Mouse (Mus musculus) hindbrain, embryonic 15.5 days (tissue): Measurements from ENCODE around the gene Adamts12. TPM values are rescaled to one million over a fixed set of nuclear protein-coding genes. Genes with fewer than 3 reads are reported as not detected.

ENCODE experiments used
- ATAC-seq: fragments of 200-750 bp; cut with Nextera tagmentation; 2 replicates; pipeline ENCODE4 v1.8.0; 2017; ENCODE audit warnings: low read depth, moderate number of reproducible peaks, moderate TSS enrichment; ENCODE audit not compliant: low FRiP score
- H3K27ac ChIP-seq: fragments of 300-500 bp; sonication (generic); replicated peaks from 2 replicates; pipeline ENCODE4 v1.5.1; 2015; ENCODE audit warnings: mild to moderate bottlenecking, inconsistent platforms
- H3K27me3 ChIP-seq: fragments of 300-500 bp; sonication (generic); 2 replicates; pipeline ENCODE4 v1.6.1; 2015; ENCODE audit warnings: control low read depth, inconsistent platforms
- H3K36me3 ChIP-seq: fragments of 300-500 bp; sonication (generic); 2 replicates; pipeline ENCODE4 v1.6.1; 2015; ENCODE audit warnings: control low read depth, inconsistent platforms
- H3K4me1 ChIP-seq: fragments of 300-500 bp; sonication (generic); replicated peaks from 2 replicates; pipeline ENCODE4 v1.6.1; 2015; ENCODE audit warnings: control low read depth, inconsistent platforms
- H3K4me2 ChIP-seq: fragments of 300-500 bp; sonication (generic); 2 replicates; pipeline ENCODE4 v1.6.1; 2015; ENCODE audit warnings: moderate library complexity, mild to moderate bottlenecking, inconsistent platforms
- H3K4me3 ChIP-seq: fragments of 300-500 bp; sonication (generic); 2 replicates; pipeline ENCODE4 v1.5.1; 2015; ENCODE audit warnings: mild to moderate bottlenecking, inconsistent platforms
- H3K9ac ChIP-seq: fragments of 300-500 bp; sonication (generic); 2 replicates; pipeline ENCODE4 v1.6.1; 2015; ENCODE audit warnings: inconsistent platforms
- H3K9me3 ChIP-seq: fragments of 300-500 bp; sonication (generic); 2 replicates; pipeline ENCODE4 v1.6.1; 2016; ENCODE audit warnings: control low read depth, inconsistent platforms
- WGBS: fragments of 180-500 bp; shearing (Covaris S2); methylation state at CpG from one replicate; pipeline ENCODE4 v1.1.7; 2015; 5-methylcytosine and 5-hydroxymethylcytosine counted together
- polyA plus RNA-seq: library from polyadenylated mRNA; unstranded; fragments of >200 nt; fragmentation: Nextera tagmentation; extraction: Ambion mirVana; gene quantifications from 2 replicates; pipeline ENCODE4 v1.2.1, GENCODE M21; 2015

Adamts12 gene
- polyA plus RNA-seq, 1 experiment from 2014 or later = 1.5 TPM

DNA sequence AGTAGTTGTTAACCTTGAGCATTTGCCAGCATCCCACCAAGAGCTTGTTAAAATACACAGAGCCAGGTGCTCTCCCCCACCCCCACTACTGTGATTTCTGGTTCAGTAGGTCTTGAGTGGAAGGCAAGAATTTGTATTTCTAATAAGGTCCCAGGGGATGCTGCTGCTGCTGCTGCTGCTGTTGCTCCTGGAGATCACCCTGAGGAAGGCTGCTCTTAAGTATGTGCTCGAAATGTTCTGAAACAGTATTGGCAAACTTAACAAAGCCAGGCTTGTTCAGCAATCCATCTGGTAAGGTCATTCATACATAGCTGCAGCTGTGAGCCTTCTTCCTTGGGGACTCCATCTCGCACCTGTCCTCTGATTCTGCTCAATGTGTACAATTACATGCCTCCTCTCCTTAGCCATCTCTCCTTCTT, 115.2 kb downstream of the Adamts12 start:
- Histone ChIP-seq H3K9ac (no peak overlapping the region), H3K4me3 (no peak overlapping the region), H3K4me2 (no peak overlapping the region), H3K27ac (no peak overlapping the region), H3K27me3 (no peaks in the 10 kb centered on the region), H3K36me3 (no peaks in the 10 kb centered on the region), H3K9me3 (no peaks in the 10 kb centered on the region), H3K4me1 (peaks cover 7% of the 10 kb centered on the region)
- ATAC-seq = peak; percentile 71
- 37% methylated on average over 2 of the region's 2 CpGs for WGBS

DNA sequence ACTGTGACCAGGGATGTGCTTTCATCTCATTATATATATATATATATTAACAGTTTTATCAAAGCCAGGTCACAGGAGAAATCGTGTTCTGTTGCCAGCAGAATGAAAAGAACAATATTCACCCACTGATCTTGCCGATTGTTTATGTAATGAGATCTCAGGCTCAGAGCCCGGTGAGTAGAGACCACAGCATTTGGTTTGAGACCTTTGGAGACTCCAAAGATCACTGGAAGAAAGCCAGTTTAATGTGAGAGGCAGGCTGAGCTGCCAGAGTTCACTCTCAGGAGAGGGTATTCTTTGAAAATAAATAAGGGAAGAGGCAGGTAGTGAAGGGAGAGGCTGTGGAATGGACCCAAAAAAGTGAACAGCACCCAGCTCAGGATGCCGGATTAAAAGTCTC, 122.1 kb downstream of the Adamts12 start:
- H3K4me1 ChIP-seq = no peaks in the 10 kb centered on the region
- H3K36me3 ChIP-seq = no peaks in the 10 kb centered on the region
- H3K9ac ChIP-seq = no peak overlapping the region
- H3K4me2 ChIP-seq = no peak overlapping the region
- H3K27me3 ChIP-seq = no peaks in the 10 kb centered on the region
- no peak overlapping the region for H3K4me3 ChIP-seq
- no peaks in the 10 kb centered on the region for H3K9me3 ChIP-seq
- no peak overlapping the region for H3K27ac ChIP-seq
- ATAC-seq = no peak
- 73% methylated on average over 4 of the region's 4 CpGs for WGBS

DNA sequence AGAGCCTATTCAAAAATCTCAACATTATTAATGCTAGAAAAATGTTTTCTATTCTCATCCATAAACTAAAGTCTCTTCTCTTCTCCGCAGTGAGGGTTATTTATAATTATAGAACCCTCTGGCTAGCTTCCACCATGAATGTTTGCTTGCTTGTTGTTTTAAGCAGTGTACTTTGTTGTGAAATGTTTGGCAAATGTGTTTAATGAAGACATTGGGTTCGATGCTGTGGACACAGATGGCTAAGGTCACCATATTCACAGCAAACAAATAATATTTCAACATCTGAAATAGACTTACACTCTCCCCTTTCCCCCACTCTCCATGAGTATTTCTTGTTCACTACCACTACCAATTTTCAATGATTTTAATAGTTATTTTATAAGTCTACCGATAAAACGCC, 125.9 kb downstream of the Adamts12 start:
- no peaks in the 10 kb centered on the region for H3K9me3 ChIP-seq
- no peaks in the 10 kb centered on the region for H3K36me3 ChIP-seq
- no peaks in the 10 kb centered on the region for H3K4me1 ChIP-seq
- H3K27ac ChIP-seq = no peak overlapping the region
- no peak overlapping the region for H3K9ac ChIP-seq
- H3K4me3 ChIP-seq = no peak overlapping the region
- no peaks in the 10 kb centered on the region for H3K27me3 ChIP-seq
- WGBS = 89% methylated on average over 4 of the region's 4 CpGs
- ATAC-seq = no peak
- H3K4me2 ChIP-seq = no peak overlapping the region

DNA sequence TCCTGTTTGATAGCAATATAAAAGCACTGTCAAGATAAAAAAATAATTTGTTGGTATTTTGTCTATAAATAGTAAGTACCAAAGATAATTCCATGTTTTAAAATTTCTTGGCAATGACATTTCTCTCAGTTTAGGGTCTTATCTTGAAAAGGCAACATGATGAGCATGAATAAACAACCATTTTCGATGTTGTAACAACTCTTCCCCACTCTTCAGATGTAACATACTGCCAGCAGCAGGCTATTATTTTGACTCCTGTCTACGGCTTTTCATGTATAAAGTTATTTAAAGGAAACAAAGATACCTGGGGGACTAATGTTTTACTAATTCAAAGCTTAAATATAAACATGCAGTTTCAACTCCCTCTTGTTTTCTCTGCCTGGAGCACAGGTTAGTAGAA, 128.2 kb downstream of the Adamts12 start:
- Histone ChIP-seq H3K4me1 (no peaks in the 10 kb centered on the region), H3K9ac (no peak overlapping the region), H3K36me3 (no peaks in the 10 kb centered on the region), H3K4me3 (no peak overlapping the region), H3K27ac (no peak overlapping the region), H3K27me3 (no peaks in the 10 kb centered on the region), H3K9me3 (no peaks in the 10 kb centered on the region), H3K4me2 (no peak overlapping the region)
- 86% methylated on average over 2 of the region's 2 CpGs for WGBS
- ATAC-seq = no peak

DNA sequence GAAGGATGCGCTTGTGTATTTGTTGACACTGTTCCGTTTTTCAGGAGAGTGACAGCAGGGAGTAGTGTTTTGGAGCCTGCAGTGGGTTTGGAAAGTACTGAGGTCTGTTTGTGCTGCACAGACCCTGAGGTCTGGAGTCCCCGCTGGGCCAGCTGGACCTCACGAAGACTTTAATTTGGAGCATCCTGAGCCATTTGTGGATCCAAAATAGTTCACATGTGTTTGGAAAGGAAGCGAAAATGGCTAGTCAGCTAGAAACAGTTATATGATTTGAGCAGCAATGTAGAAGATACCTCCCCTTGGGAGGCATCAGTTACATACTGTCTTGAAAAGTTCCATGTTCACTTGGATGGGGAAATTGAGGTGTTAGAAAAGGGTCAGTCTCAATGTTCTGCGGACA, 132.5 kb downstream of the Adamts12 start:
- no peaks in the 10 kb centered on the region for H3K27me3 ChIP-seq
- no peak overlapping the region for H3K27ac ChIP-seq
- no peak overlapping the region for H3K9ac ChIP-seq
- H3K4me3 ChIP-seq = no peak overlapping the region
- H3K4me2 ChIP-seq = no peak overlapping the region
- H3K9me3 ChIP-seq = no peaks in the 10 kb centered on the region
- H3K4me1 ChIP-seq = no peaks in the 10 kb centered on the region
- 86% methylated on average over 6 of the region's 6 CpGs for WGBS
- H3K36me3 ChIP-seq = no peaks in the 10 kb centered on the region
- no peak for ATAC-seq

DNA sequence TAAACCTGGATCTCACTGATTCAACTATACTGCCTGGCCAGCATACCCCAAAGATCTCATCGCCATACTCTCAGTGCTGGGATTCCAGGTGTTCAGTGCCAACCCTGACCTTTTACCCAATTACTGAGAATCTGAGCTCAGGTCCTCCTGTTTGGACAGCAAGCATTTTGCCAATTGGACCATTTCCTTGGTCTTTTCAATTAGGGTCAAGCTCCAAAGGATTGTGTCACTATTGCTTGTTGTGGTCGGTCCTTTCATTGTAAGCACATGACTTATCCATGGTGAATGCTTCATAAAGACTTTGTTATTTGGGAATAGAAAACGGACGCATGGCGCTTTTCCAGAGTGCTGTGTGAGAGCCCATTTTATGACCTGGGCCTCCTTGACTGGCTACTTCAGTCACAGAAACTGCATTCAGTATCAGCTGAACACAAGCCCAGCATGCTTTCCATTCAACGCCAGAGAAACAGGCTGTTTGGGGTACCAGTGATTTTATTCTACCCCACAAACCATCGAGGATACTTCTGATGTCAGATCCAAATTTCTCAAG, 133.7 kb downstream of the Adamts12 start:
- Histone ChIP-seq H3K9me3 (no peaks in the 10 kb centered on the region), H3K27ac (no peak overlapping the region), H3K4me1 (no peaks in the 10 kb centered on the region), H3K9ac (no peak overlapping the region), H3K4me3 (no peak overlapping the region), H3K36me3 (no peaks in the 10 kb centered on the region), H3K4me2 (no peak overlapping the region), H3K27me3 (no peaks in the 10 kb centered on the region)
- 73% methylated on average over 7 of the region's 7 CpGs for WGBS
- no peak for ATAC-seq

DNA sequence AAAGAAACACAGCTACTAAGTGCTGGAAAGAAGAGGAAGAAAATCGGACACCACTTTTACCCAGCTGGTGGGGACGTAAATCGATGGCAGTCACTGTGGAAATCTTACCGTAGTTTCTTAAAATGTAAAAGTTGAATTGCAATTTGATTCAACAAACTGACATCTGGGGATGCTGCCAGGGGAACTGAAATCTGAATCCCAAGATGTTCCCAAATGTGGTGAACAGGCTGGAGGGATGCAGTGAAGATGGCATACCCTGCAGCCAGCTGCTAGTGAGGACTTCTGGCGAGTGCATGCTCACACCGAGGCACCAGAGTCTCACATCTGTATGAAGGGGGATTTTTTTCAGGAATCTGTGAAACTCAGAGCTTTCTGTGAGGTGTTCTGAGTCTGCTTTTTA, 138.5 kb downstream of the Adamts12 start:
- 85% methylated on average over 6 of the region's 6 CpGs for WGBS
- H3K27ac ChIP-seq = no peak overlapping the region

DNA sequence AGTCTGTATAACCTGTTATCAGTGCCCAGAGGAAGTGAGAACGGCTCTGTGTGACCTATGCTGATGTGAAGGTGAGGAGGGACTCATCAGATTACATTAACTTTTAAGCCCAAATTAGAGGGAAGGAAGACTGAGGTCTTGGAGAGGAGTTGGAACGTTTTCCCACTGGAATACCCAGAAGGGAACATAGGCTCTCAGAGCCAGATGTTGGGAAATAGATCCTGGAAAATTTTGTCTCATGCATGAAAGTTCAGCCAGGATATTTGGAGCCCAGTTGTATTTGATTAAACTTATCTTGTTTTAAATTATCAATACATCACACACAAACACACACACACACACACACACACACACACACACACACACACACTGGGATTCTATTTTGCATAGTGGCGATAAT, 140.3 kb downstream of the Adamts12 start:
- Histone ChIP-seq H3K9me3 (no peaks in the 10 kb centered on the region), H3K27me3 (no peaks in the 10 kb centered on the region), H3K36me3 (no peaks in the 10 kb centered on the region), H3K4me2 (no peak overlapping the region), H3K27ac (no peak overlapping the region), H3K4me3 (no peak overlapping the region), H3K9ac (no peak overlapping the region), H3K4me1 (no peaks in the 10 kb centered on the region)
- ATAC-seq = no peak
- 81% methylated on average over 3 of the region's 3 CpGs for WGBS

More for the DNA sequence above, 138.5 kb downstream of the Adamts12 start:
- Histone ChIP-seq H3K4me2 (no peak overlapping the region), H3K9ac (no peak overlapping the region), H3K4me3 (no peak overlapping the region), H3K4me1 (no peaks in the 10 kb centered on the region), H3K9me3 (no peaks in the 10 kb centered on the region), H3K36me3 (no peaks in the 10 kb centered on the region), H3K27me3 (no peaks in the 10 kb centered on the region)
- no peak for ATAC-seq

DNA sequence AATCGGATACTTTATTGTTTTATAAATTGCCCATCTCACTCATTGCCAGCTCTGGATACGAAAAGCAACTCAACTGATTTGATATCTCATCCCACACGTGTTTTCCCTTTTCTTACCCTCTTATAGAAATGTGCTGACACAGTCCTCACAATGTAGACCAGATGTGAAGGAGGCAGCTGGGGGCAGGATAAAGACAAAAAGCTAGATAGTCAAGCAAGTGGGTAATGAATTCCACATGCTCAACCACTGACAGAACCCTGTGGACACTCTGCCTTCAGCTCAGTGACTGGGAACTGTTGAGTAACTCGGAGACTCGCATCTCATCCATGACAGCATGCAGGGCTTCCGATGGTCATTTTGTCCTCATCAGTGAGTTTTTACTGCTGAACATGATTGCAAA, 146.4 kb downstream of the Adamts12 start:
- Histone ChIP-seq H3K27me3 (no peaks in the 10 kb centered on the region), H3K4me3 (no peak overlapping the region), H3K9ac (no peak overlapping the region), H3K4me1 (0 out of 2 replicates have a peak, but pooled peaks cover 3% of the 10 kb centered on the region), H3K4me2 (no peak overlapping the region), H3K9me3 (no peaks in the 10 kb centered on the region), H3K27ac (no peak overlapping the region), H3K36me3 (no peaks in the 10 kb centered on the region)
- no peak for ATAC-seq
- 86% methylated on average over 6 of the region's 6 CpGs for WGBS

DNA sequence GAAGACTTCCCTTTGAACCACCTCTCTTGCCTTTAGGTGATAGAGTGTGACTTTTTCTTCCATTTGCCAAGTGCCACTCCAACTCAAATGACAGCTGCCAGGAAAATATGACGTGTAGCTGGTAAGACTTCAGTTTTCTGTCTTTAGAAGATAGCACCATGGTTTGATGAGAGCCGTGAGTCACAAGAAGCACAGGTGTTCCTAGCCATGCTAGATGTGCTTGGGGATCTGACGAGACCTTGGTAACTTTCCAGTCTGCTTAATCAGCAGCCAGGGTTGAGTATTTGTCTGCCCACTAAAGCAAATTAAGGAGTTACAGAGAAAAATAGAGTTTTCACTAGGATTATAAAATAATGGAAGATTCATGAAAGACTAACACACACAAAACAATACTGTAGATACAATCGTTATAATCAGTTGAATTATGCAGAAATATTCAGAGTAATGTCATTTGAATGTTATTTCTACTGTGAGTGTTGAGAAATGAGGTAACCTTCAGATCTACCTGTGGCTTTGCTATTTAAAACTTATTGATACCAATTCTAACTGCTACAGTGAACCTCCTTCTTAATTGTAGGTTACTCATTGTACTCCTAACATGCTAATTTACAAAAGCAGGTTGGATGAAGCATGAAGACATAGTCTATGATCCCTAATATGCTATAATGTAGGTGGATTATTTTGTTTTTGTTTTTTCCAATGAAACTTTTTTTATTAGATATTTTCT, 169.5 kb downstream of the Adamts12 start:
- Histone ChIP-seq H3K9me3 (no peaks in the 10 kb centered on the region), H3K27me3 (no peaks in the 10 kb centered on the region), H3K4me2 (no peak overlapping the region), H3K4me1 (no peaks in the 10 kb centered on the region), H3K4me3 (no peak overlapping the region), H3K36me3 (no peaks in the 10 kb centered on the region), H3K9ac (no peak overlapping the region), H3K27ac (no peak overlapping the region)
- 92% methylated on average over 4 of the region's 4 CpGs for WGBS
- no peak for ATAC-seq

DNA sequence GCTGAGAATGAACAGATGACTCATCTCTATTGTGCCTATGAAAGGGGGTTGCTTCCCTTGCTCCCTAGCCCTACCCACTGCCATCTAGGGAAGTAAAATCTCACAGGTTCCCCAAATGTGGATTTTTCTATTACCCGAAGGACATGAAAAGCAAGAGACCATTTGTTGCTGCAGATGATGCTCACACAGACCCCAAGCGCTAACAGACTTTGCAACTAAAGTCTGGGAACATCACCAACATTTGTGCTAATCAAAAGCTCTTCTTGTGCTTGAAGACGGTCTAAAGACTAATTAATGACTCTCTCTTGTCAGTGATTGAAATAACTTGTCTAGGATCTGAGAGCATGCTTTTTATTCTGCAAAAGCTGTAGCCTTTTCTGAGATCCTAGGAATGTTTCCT, 175.8 kb downstream of the Adamts12 start:
- WGBS = 84% methylated on average over 3 of the region's 3 CpGs
- Histone ChIP-seq H3K9ac (no peak overlapping the region), H3K27me3 (no peaks in the 10 kb centered on the region), H3K9me3 (no peaks in the 10 kb centered on the region), H3K4me1 (no peaks in the 10 kb centered on the region), H3K36me3 (no peaks in the 10 kb centered on the region), H3K4me2 (no peak overlapping the region), H3K4me3 (no peak overlapping the region), H3K27ac (no peak overlapping the region)
- no peak for ATAC-seq

DNA sequence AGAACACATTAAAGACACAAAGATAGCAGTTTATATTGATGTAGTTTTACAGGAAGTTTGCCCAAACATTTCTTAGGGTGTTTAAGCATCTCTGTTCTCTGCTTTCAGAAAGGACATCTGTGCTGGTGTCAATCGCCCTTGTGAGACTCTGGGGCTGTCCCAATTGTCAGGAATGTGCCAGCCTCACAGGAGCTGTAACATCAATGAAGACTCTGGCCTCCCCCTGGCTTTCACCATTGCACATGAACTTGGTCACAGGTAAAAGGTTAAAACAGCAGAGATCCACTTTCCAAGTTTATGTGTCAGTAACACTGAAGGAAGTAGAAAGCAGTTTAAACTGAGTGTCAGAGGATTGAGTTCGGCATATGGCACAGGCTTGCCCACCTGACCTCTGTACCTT, 176.7 kb downstream of the Adamts12 start:
- no peak overlapping the region for H3K27ac ChIP-seq
- no peak for ATAC-seq
- H3K4me2 ChIP-seq = no peak overlapping the region
- H3K4me3 ChIP-seq = no peak overlapping the region
- H3K4me1 ChIP-seq = no peaks in the 10 kb centered on the region
- no peaks in the 10 kb centered on the region for H3K27me3 ChIP-seq
- no peaks in the 10 kb centered on the region for H3K9me3 ChIP-seq
- 84% methylated on average over 2 of the region's 2 CpGs for WGBS
- no peaks in the 10 kb centered on the region for H3K36me3 ChIP-seq
- no peak overlapping the region for H3K9ac ChIP-seq

DNA sequence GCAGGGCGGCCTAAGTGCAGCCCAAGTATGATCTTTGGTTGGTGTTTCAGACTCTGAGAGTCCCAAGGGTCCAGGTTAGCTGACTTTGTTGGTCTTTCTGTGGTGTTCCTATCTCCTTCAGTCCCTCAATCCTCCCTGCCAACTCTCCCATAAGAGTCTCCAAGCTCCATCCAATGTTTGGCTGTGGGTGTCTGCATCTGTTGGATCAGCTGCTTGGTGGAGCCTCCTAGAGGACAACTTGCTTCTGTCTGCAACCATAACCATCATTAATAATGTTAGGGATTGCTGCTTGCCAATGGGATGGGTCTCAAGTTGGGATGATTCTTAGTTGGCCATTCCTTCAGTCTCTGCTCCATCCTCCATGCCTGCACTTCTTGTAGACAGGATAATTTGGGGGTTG, 181.8 kb downstream of the Adamts12 start:
- no peak overlapping the region for H3K4me2 ChIP-seq
- H3K9me3 ChIP-seq = no peaks in the 10 kb centered on the region
- H3K4me1 ChIP-seq = no peaks in the 10 kb centered on the region
- no peaks in the 10 kb centered on the region for H3K27me3 ChIP-seq
- no peak overlapping the region for H3K27ac ChIP-seq
- ATAC-seq = no peak
- H3K9ac ChIP-seq = no peak overlapping the region
- no peaks in the 10 kb centered on the region for H3K36me3 ChIP-seq
- 81% methylated on average over 1 of the region's 1 CpGs for WGBS
- H3K4me3 ChIP-seq = no peak overlapping the region
